Mouse (Mus musculus): ENCODE measurements at regions not wholly inside any gene's neighbourhood (a gene's known extent, or its start where the extent isn't known, plus 50 kb on each side); places are given as distances from the start of the nearest gene placed in this dataset.

DNA sequence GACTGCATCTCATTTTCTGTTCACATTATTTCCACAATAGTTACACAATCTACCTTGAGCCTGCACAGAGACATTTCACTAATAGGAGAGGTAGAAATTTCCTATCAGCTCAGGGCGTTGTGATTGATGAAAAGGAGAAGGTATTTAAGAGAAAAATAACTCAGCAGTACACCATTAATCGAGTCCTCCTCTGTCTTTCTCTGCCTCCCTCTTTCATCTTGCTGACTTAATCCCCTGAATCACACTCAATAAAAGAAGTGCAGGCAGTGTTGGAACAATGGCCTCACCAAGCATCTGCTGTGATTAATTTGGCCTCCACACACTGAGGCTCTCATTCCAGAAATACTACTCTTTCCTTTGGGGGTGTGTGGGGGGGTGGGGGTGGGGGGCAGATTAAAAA, 133.9 kb upstream of the Eci2 start:
- Histone ChIP-seq H3K27me3 (replicated peaks; ENCODE audit: control insufficient read depth, insufficient read depth, low read length) (no peaks in the 10 kb centered on the region), H3K36me3 (ENCODE audit: control insufficient read depth, insufficient read depth, low read length) (no peaks in the 10 kb centered on the region), H3K4me3 (ENCODE audit: low read depth, low read length) (no peak overlapping the region), H3K9me3 (replicated peaks; ENCODE audit: control insufficient read depth, low read length) (no peaks in the 10 kb centered on the region), H3K4me2 (ENCODE audit: low read length) (no peak overlapping the region), H3K9ac (ENCODE audit: low read length) (no peak overlapping the region), H3K27ac (ENCODE audit: low read depth, low read length) (no peak overlapping the region), H3K4me1 (ENCODE audit: control insufficient read depth, insufficient read depth, low read length) (peaks cover 5% of the 10 kb centered on the region; the same call in 1 of the 2 replicates)
- ATAC-seq: no peak
- 0% methylated on average over 2 of the region's 2 CpGs for WGBS
- DNase-seq (ENCODE audit: low spot score): peak; percentile 20

DNA sequence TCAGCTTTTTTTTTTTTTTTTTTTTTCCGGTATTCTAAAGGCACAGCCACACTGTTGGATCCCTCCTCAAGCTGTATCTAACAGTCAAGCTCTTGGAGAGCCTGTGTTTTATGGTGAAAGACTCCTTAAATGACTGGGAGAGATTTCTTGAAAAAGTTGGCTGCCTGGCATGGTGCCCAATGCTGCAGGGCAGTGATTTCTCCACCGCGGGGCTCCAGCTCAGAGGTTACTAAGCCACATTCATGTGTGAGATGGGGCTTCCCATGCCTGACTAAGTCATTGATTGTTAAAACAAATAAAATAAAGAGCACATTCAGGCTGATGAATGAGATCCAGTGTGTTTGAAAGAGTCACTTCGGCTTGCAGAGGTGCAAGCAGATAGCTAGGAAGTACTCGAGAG, 139.2 kb upstream of the Eci2 start:
- H3K36me3 ChIP-seq (ENCODE audit: control insufficient read depth, insufficient read depth, low read length): no peaks in the 10 kb centered on the region
- no peak overlapping the region for H3K4me2 ChIP-seq (ENCODE audit: low read length)
- no peak overlapping the region for H3K4me3 ChIP-seq (ENCODE audit: low read depth, low read length)
- H3K4me1 ChIP-seq (ENCODE audit: control insufficient read depth, insufficient read depth, low read length): no peaks in the 10 kb centered on the region
- 31% methylated on average over 5 of the region's 5 CpGs for WGBS
- no peak overlapping the region for H3K9ac ChIP-seq (ENCODE audit: low read length)
- no peak for ATAC-seq
- H3K27ac ChIP-seq (ENCODE audit: low read depth, low read length): no peak overlapping the region
- no peaks in the 10 kb centered on the region for H3K9me3 ChIP-seq (replicated peaks; ENCODE audit: control insufficient read depth, low read length)
- H3K27me3 ChIP-seq (replicated peaks; ENCODE audit: control insufficient read depth, insufficient read depth, low read length): no peaks in the 10 kb centered on the region
- DNase-seq (ENCODE audit: low spot score): no peak

DNA sequence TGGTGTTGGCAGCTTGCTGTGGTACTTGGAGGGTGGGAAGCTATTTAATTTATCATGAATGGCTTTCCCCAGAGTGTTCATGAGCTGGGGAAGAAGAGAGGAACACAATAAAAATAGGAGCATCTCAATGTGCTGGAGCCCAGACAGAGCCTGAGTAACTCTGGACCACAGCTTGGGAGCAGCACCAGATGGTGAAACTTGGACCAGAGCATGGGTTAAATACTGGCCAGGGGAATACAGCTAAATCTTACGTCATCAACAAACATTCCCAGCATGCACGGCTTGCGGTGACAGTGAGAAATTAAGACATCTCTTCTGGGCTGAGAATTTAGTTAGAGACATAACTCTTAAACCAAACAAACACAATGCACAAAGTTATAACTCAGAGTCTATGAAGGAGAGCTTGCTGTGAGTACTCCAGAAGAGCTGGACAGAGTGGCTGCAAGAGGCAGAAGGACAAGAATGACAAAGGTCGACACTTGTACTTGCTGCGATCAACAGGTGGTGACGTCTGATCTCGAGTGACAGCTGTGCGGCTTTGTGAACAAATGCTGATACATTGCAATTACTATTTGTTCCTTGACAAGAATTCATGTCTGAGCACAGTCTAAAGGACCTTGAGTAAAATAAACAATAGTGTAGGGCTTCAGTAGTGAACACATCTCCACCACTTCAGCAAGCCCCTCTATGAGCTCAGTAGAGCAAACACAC, 140.1 kb upstream of the Eci2 start:
- no peaks in the 10 kb centered on the region for H3K4me1 ChIP-seq (ENCODE audit: control insufficient read depth, insufficient read depth, low read length)
- WGBS: 81% methylated on average over 8 of the region's 8 CpGs
- ATAC-seq (no peak), DNase-seq (ENCODE audit: low spot score) (no peak)
- H3K36me3 ChIP-seq (ENCODE audit: control insufficient read depth, insufficient read depth, low read length): no peaks in the 10 kb centered on the region
- H3K27ac ChIP-seq (ENCODE audit: low read depth, low read length): no peak overlapping the region
- no peaks in the 10 kb centered on the region for H3K9me3 ChIP-seq (replicated peaks; ENCODE audit: control insufficient read depth, low read length)
- no peaks in the 10 kb centered on the region for H3K27me3 ChIP-seq (replicated peaks; ENCODE audit: control insufficient read depth, insufficient read depth, low read length)
- H3K4me3 ChIP-seq (ENCODE audit: low read depth, low read length): no peak overlapping the region
- no peak overlapping the region for H3K4me2 ChIP-seq (ENCODE audit: low read length)
- no peak overlapping the region for H3K9ac ChIP-seq (ENCODE audit: low read length)

DNA sequence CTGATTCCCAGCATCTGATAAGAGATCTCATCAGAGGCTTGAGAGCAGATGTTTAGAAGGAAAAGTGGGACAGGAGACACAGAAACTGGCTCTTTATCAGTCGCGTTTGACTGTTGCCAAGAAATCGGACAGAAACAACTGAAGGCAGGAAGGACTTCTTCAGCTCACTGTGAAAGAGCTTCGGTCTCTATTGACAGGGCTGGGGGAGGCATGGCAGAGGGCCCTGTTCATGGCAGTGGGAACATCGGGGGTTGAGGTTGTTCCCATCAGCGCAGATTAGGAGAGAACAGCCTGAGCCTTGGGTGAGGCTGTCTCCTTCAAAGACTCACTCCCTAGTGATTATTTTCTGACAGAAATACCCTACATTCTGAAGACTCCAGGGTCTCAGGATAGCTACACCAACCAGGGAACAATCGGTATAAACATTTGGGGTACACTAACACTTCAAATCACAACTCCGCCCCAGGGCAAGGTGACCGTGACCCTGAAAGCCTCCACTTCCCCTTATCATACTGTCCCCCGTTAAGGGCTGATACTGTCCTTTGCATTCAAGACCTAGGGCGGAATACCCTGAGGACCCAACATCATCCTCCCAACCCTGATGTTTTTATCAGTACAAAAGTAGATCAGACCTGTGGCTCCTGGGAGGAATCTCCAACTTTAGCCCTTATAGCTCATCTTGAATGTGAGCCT, 144.8 kb upstream of the Eci2 start:
- Histone ChIP-seq H3K4me1 (ENCODE audit: control insufficient read depth, insufficient read depth, low read length) (no peaks in the 10 kb centered on the region), H3K9me3 (replicated peaks; ENCODE audit: control insufficient read depth, low read length) (no peaks in the 10 kb centered on the region), H3K27ac (ENCODE audit: low read depth, low read length) (no peak overlapping the region), H3K36me3 (ENCODE audit: control insufficient read depth, insufficient read depth, low read length) (no peaks in the 10 kb centered on the region), H3K9ac (ENCODE audit: low read length) (no peak overlapping the region), H3K4me3 (ENCODE audit: low read depth, low read length) (no peak overlapping the region), H3K27me3 (replicated peaks; ENCODE audit: control insufficient read depth, insufficient read depth, low read length) (no peaks in the 10 kb centered on the region), H3K4me2 (ENCODE audit: low read length) (no peak overlapping the region)
- no peak for DNase-seq (ENCODE audit: low spot score)
- no peak for ATAC-seq
- WGBS: 86% methylated on average over 11 of the region's 11 CpGs

DNA sequence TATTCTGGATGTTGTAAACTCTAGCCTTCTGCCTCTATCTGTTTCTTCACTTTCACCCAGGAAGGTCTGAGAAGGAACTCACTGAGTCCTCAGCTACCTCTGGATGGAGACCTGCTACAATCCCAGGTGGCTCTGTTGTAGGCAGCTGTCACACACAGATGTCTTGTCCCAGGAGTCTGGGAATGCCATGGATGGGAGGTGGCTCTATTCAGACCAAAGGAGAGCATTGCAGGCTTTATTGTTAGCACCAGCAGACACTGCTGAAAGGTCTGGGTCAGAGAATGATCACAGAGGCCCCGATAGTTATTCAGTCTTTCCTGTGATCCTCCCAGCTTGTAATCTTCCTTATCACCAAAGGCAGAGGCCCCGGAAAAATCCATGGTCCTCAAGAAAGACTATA, 146.6 kb upstream of the Eci2 start:
- 54% methylated on average over 2 of the region's 2 CpGs for WGBS
- H3K36me3 ChIP-seq (ENCODE audit: control insufficient read depth, insufficient read depth, low read length): no peaks in the 10 kb centered on the region
- no peak for DNase-seq (ENCODE audit: low spot score)
- H3K9me3 ChIP-seq (replicated peaks; ENCODE audit: control insufficient read depth, low read length): no peaks in the 10 kb centered on the region
- no peaks in the 10 kb centered on the region for H3K4me1 ChIP-seq (ENCODE audit: control insufficient read depth, insufficient read depth, low read length)
- H3K27ac ChIP-seq (ENCODE audit: low read depth, low read length): no peak overlapping the region
- no peak overlapping the region for H3K4me3 ChIP-seq (ENCODE audit: low read depth, low read length)
- no peak overlapping the region for H3K4me2 ChIP-seq (ENCODE audit: low read length)
- ATAC-seq: no peak
- H3K27me3 ChIP-seq (replicated peaks; ENCODE audit: control insufficient read depth, insufficient read depth, low read length): no peaks in the 10 kb centered on the region
- no peak overlapping the region for H3K9ac ChIP-seq (ENCODE audit: low read length)

DNA sequence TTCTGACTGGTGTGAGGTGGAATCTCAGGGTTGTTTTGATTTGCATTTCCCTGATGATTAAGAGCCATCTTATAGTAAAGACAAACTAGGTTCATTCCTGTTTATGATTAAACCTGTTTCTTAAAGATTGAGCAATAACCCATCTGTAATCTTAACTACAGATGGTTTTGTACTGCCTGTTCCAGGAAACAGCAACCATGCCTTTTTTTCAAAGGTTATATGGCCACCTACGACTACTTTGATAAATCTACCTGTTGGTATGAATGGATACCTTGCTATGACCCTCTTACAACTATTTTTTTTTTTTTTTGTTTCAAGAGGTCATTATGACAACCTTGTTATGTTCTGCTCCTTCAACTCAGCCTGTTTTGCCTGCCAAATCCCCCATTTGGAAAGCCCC, 148.7 kb upstream of the Eci2 start:
- H3K4me3 ChIP-seq (ENCODE audit: low read depth, low read length): no peak overlapping the region
- H3K4me1 ChIP-seq (ENCODE audit: control insufficient read depth, insufficient read depth, low read length): no peaks in the 10 kb centered on the region
- no peaks in the 10 kb centered on the region for H3K27me3 ChIP-seq (replicated peaks; ENCODE audit: control insufficient read depth, insufficient read depth, low read length)
- H3K27ac ChIP-seq (ENCODE audit: low read depth, low read length): no peak overlapping the region
- ATAC-seq (no peak), DNase-seq (ENCODE audit: low spot score) (no peak)
- H3K9ac ChIP-seq (ENCODE audit: low read length): no peak overlapping the region
- 85% methylated on average over 1 of the region's 1 CpGs for WGBS
- no peaks in the 10 kb centered on the region for H3K36me3 ChIP-seq (ENCODE audit: control insufficient read depth, insufficient read depth, low read length)
- H3K4me2 ChIP-seq (ENCODE audit: low read length): no peak overlapping the region
- no peaks in the 10 kb centered on the region for H3K9me3 ChIP-seq (replicated peaks; ENCODE audit: control insufficient read depth, low read length)

DNA sequence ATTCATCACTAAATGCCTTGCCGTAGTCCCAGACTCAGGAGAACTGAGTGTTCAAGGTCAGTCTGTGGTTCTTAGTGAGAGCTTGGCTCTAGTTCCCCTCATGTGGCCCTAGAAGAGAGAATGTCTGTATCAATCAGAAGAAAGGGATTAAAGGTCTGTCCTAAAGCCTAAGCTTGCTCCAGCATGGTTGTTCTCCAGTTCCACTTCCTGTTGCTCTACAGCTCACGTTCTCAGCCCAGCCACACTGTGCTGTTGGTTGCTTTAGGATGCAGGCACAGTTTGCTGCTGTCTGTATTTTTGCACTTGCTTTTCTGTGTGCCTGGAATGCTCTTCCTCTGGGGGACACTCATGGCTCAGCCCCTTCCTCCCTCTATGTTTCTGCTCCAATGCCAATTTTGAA, 150.4 kb upstream of the Eci2 start:
- Histone ChIP-seq H3K4me3 (ENCODE audit: low read depth, low read length) (no peak overlapping the region), H3K4me2 (ENCODE audit: low read length) (no peak overlapping the region), H3K36me3 (ENCODE audit: control insufficient read depth, insufficient read depth, low read length) (no peaks in the 10 kb centered on the region), H3K27ac (ENCODE audit: low read depth, low read length) (no peak overlapping the region), H3K27me3 (replicated peaks; ENCODE audit: control insufficient read depth, insufficient read depth, low read length) (no peaks in the 10 kb centered on the region), H3K9me3 (replicated peaks; ENCODE audit: control insufficient read depth, low read length) (0 out of 2 replicates have a peak, but pooled peaks cover 2% of the 10 kb centered on the region), H3K9ac (ENCODE audit: low read length) (no peak overlapping the region), H3K4me1 (ENCODE audit: control insufficient read depth, insufficient read depth, low read length) (no peaks in the 10 kb centered on the region)
- no peak for ATAC-seq
- WGBS: 66% methylated on average over 2 of the region's 2 CpGs
- no peak for DNase-seq (ENCODE audit: low spot score)

DNA sequence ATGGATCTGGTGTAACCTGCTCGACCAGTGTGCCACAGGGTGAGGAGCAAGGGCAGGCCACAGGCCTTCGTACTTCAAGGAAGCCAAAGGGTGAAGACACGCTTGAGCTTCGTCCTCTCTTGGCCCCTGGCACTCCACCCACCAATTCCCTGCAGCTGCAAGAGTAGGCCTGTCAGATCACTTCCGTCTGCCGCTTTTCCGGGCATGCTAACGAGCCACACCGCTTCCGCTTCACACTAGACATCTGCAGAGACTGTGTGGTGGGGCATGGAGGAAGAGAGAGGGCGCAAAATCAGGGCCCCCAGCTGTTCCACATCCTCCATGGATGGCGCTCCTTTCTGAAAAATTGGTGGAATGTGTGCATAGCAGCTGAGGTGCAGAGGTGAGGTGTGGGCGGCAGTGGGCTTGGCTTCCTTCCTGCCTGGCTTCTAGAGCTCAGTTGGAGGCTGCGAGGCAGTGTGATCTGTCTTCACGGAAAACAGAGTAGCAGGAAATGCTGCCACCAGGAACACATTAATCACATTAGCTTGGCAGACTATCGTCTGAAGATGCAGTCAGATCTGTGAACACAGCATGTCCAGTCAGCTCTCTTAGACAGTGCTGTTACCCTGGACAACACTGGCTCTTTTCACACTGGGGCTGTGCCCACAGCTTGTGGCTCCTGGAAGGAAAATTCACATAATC, 162.3 kb upstream of the Eci2 start:
- ATAC-seq (peak; percentile 46; the same call in 1 of the 2 replicates), DNase-seq (ENCODE audit: low spot score) (peak; percentile 29)

DNA sequence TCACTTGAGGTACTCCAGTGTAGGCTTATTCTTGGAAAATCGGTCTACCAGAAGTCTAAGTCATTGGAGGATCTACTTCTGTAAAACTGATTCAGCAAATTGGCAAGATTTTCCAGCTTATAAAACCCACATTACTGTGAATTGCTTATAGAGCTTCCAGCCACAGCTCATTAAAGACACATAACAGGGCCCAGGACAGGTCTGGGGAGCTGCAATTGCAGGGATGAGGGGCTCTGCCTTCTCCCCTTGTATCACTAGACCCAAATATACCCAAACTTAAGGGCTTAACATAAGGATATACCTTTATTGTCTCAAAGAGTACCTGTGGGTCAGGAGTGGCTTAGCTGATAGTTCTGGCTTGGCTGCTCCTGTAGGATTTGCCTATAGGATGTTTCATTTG, 175.2 kb upstream of the Eci2 start:
- no peaks in the 10 kb centered on the region for H3K27me3 ChIP-seq (replicated peaks; ENCODE audit: control insufficient read depth, insufficient read depth, low read length)
- H3K4me1 ChIP-seq (ENCODE audit: control insufficient read depth, insufficient read depth, low read length): no peaks in the 10 kb centered on the region
- DNase-seq (ENCODE audit: low spot score) (no peak), ATAC-seq (no peak)
- WGBS: 89% methylated on average over 1 of the region's 1 CpGs
- H3K36me3 ChIP-seq (ENCODE audit: control insufficient read depth, insufficient read depth, low read length): no peaks in the 10 kb centered on the region
- no peaks in the 10 kb centered on the region for H3K9me3 ChIP-seq (replicated peaks; ENCODE audit: control insufficient read depth, low read length)
- no peak overlapping the region for H3K4me3 ChIP-seq (ENCODE audit: low read depth, low read length)
- H3K9ac ChIP-seq (ENCODE audit: low read length): no peak overlapping the region
- H3K27ac ChIP-seq (ENCODE audit: low read depth, low read length): no peak overlapping the region
- H3K4me2 ChIP-seq (ENCODE audit: low read length): no peak overlapping the region

More for the DNA sequence above, 162.3 kb upstream of the Eci2 start:
- Histone ChIP-seq H3K27ac (ENCODE audit: low read depth, low read length) (no peak overlapping the region), H3K36me3 (ENCODE audit: control insufficient read depth, insufficient read depth, low read length) (no peaks in the 10 kb centered on the region), H3K27me3 (replicated peaks; ENCODE audit: control insufficient read depth, insufficient read depth, low read length) (no peaks in the 10 kb centered on the region), H3K9ac (ENCODE audit: low read length) (no peak overlapping the region), H3K4me2 (ENCODE audit: low read length) (no peak overlapping the region), H3K9me3 (replicated peaks; ENCODE audit: control insufficient read depth, low read length) (no peaks in the 10 kb centered on the region), H3K4me3 (ENCODE audit: low read depth, low read length) (no peak overlapping the region), H3K4me1 (ENCODE audit: control insufficient read depth, insufficient read depth, low read length) (no peaks in the 10 kb centered on the region)
- 57% methylated on average over 16 of the region's 16 CpGs for WGBS
